Mouse (Mus musculus) embryo, embryonic 10.5 days (tissue): ENCODE measurements around the gene Gm49337.
A peak's percentile ranks its signal among the peaks of the same experiment; 100 is the strongest.

ENCODE experiments used
- DNase-seq: peaks from one replicate; pipeline ENCODE4 v3.0.0-alpha.2; 2015; ENCODE audit warnings: low spot score

Gene Gm49337

GRCm38 (mm10) chr4:116173072-116173471, at the start of gene Gm49337, which contains the start of gene 1700042G07Rik:
Gene Gm49337, plus strand, starts transcription at chr4:116173384.
Gene 1700042G07Rik, plus strand, starts transcription at chr4:116173372.
- DNase-seq = no peak

- DNase-seq = peak; percentile 99
Observed at GRCm38 (mm10) chr4:116123602-116124519, 49.3 kb upstream of the Gm49337 start, which contains the start of the genes Rad54l and Pomgnt1. Gene Rad54l, minus strand, starts transcription at chr4:116123690. Gene Pomgnt1, plus strand, starts transcription at chr4:116123840.

- DNase-seq = no peak
Observed at GRCm38 (mm10) chr4:116125803-116126386, 47.3 kb upstream of the Gm49337 start.

- DNase-seq = no peak
Observed at GRCm38 (mm10) chr4:116127956-116128355, 45.2 kb upstream of the Gm49337 start.

- DNase-seq = no peak
Observed at GRCm38 (mm10) chr4:116133126-116133525, 40.1 kb upstream of the Gm49337 start.

GRCm38 (mm10) chr4:116134990-116135389, 38.2 kb upstream of the Gm49337 start:
- DNase-seq = peak; percentile 73

GRCm38 (mm10) chr4:116137421-116137996, 35.7 kb upstream of the Gm49337 start:
- no peak for DNase-seq

GRCm38 (mm10) chr4:116140801-116141574, 32.2 kb upstream of the Gm49337 start:
- DNase-seq = no peak

GRCm38 (mm10) chr4:116141736-116142135, 31.4 kb upstream of the Gm49337 start:
- DNase-seq = no peak

GRCm38 (mm10) chr4:116142269-116142668, 30.9 kb upstream of the Gm49337 start:
- DNase-seq = no peak

GRCm38 (mm10) chr4:116143317-116143811, 29.8 kb upstream of the Gm49337 start:
- no peak for DNase-seq

GRCm38 (mm10) chr4:116143891-116144717, 29.1 kb upstream of the Gm49337 start:
- DNase-seq = peak; percentile 74

GRCm38 (mm10) chr4:116149812-116150155, 23.4 kb upstream of the Gm49337 start:
- DNase-seq = no peak

- DNase-seq = peak; percentile 87
Observed at GRCm38 (mm10) chr4:116150156-116150861, 22.9 kb upstream of the Gm49337 start.

GRCm38 (mm10) chr4:116150862-116151221, 22.3 kb upstream of the Gm49337 start:
- DNase-seq = no peak

GRCm38 (mm10) chr4:116151238-116151637, 21.9 kb upstream of the Gm49337 start, which contains the start of gene Lurap1:
Gene Lurap1, minus strand, starts transcription at chr4:116151338.
- no peak for DNase-seq

GRCm38 (mm10) chr4:116152702-116153101, 20.5 kb upstream of the Gm49337 start:
- DNase-seq = no peak

- DNase-seq = no peak
Observed at GRCm38 (mm10) chr4:116157882-116158281, 15.3 kb upstream of the Gm49337 start.

- DNase-seq = no peak
Observed at GRCm38 (mm10) chr4:116159912-116160311, 13.3 kb upstream of the Gm49337 start.

- DNase-seq = no peak
Observed at GRCm38 (mm10) chr4:116160769-116161168, 12.4 kb upstream of the Gm49337 start.
